Mouse (Mus musculus) gastrocnemius, postnatal 4 days (tissue): ENCODE data around the gene Gm17374. TPM values are rescaled to one million over a fixed set of nuclear protein-coding genes. Genes with fewer than 3 reads are reported as not detected.
A peak's percentile ranks its signal among the peaks of the same experiment; 100 is the strongest.
"Not testable (repeated sequence)": the region's sequence is repeated elsewhere in the genome, so short reads cannot be mapped to it uniquely, and the experiment has no call there.

ENCODE experiments used
- DNase-seq, 2 experiments: peaks; one replicate each; pipeline ENCODE4 v3.0.0; 2021 to 2022; ENCODE audit warnings: low spot score in 2 of 2, mixed read lengths in 2 of 2
- long read RNA-seq, 2 experiments: library from polyadenylated mRNA; stranded (forward); transcript quantifications; one replicate each; pipeline ENCODE4 v2.0.0; 2021
- total RNA-seq, 2 experiments: library from RNA; stranded (reverse); gene quantifications; 2 replicates each; pipeline ENCODE4 v1.2.3; 2021

The Gm17374 gene
- not detected for total RNA-seq
- long read RNA-seq, experiment 1, partial matches to known transcripts = 0 of 1 reads
- long read RNA-seq, experiment 1, other reads (novel, unspliced or antisense) = 1 of 1 reads
- long read RNA-seq, experiment 2, partial matches to known transcripts = 0 of 1 reads
- long read RNA-seq, experiment 2, other reads (novel, unspliced or antisense) = 1 of 1 reads

DNA sequence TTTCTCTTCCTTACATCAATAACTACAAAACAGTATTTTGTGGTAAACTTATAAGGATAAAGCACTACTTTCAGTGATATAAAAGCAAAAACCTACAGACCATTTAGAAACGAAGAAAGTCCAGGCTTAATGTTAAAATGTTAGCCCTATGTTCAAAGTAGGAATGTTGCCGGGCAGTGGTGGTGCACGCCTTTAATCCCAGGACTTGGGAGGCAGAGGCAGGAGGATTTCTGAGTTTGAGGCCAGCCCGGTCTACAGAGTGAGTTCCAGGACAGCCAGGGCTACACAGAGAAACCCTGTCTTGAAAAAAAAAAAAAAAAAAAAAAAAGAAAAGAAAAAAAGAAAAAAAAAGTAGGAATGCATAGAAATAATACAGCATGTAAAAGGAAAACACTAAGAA, at the start of gene Gm17374:
Gene Gm17374 (plus strand): TSS at position 301 of the 400 bp plus-strand sequence.
- not testable (repeated sequence) for DNase-seq

GRCm38 (mm10) chr2:140104951-140105350, 46.9 kb upstream of the Gm17374 start:
- DNase-seq = no peak

DNA sequence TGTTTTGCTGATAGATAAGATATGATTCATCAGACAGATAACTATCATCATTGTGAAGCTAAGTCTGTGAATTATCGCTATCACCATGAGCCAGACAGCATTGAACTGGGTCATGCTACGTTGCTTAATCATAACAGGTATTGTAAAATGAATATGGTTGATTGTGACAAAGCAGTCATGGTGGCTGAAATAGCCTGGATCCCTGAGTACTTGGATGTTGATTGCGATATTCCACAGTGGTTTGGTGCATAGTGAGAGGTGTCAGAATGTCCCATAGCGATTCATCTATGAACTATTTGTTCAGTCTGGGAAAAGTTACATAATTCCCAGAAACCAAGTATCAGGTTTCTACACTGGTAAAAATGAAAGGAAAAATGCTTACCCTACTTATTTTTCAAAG, 44.2 kb upstream of the Gm17374 start:
- DNase-seq = no peak

GRCm38 (mm10) chr2:140108945-140109344, 42.9 kb upstream of the Gm17374 start:
- no peak for DNase-seq

GRCm38 (mm10) chr2:140113851-140114250, 38.0 kb upstream of the Gm17374 start:
- DNase-seq = no peak

- no peak for DNase-seq
Measured at GRCm38 (mm10) chr2:140125516-140125915, 26.3 kb upstream of the Gm17374 start.

GRCm38 (mm10) chr2:140159186-140159730, 7.4 kb downstream of the Gm17374 start:
- DNase-seq = no peak

DNA sequence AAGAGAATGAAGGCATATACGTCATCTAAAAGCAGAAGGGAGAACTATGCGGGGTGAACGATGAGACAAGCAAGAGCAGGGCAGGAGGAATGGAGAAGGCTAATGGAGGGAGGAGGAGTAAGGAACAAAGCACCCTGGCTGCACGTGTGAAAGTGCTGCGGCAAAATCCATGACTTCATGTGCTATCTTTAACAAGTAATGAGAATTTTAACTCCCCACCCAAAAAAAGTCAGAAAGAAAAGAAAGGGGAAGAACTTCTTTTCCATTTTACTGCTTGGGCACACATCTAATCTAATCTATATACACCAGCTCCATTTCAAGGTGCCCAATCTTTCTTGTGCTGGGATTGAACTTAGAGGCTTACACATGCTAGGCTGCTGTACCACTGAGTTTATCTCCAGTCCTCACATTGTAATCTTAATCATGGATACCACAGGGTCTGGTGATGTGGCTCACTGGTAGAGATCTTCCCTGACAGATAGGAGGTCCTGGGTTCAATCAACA, 11.6 kb downstream of the Gm17374 start:
- no peak for DNase-seq

GRCm38 (mm10) chr2:140169057-140169456, 17.2 kb downstream of the Gm17374 start:
- DNase-seq = no peak

- peak; percentile 92 to 97 for DNase-seq
Measured at GRCm38 (mm10) chr2:140170127-140170802, 18.4 kb downstream of the Gm17374 start, which contains the start of the genes Esf1 and Ndufaf5. Gene Esf1, minus strand, starts transcription at chr2:140170564. Gene Ndufaf5, plus strand, starts transcription at chr2:140170649.

- DNase-seq = no peak
Measured at GRCm38 (mm10) chr2:140170803-140171553, 19.1 kb downstream of the Gm17374 start.

- DNase-seq = not testable (repeated sequence)
Measured at GRCm38 (mm10) chr2:140185685-140186210, 33.9 kb downstream of the Gm17374 start.

- DNase-seq = no peak
Measured at GRCm38 (mm10) chr2:140200713-140201112, 48.9 kb downstream of the Gm17374 start.

- no peak for DNase-seq
Measured at GRCm38 (mm10) chr2:140202573-140202972, 50.7 kb downstream of the Gm17374 start.

Other genes with a start within 250 kb of the Gm17374 start
- gene Tasp1, start 85.2 kb upstream of the Gm17374 start, total RNA-seq = 1 to 10 TPM; 7.9 to 8.6 TPM
- 10 to 100 TPM; 16.9 to 20.6 TPM for gene Esf1, start 18.5 kb downstream of the Gm17374 start, total RNA-seq
- gene Ndufaf5, start 18.6 kb downstream of the Gm17374 start, total RNA-seq = 10 to 100 TPM; 23.5 to 25.4 TPM
- not detected for gene Sel1l2, start 237.7 kb downstream of the Gm17374 start, total RNA-seq
- 10 to 100 TPM; 17.3 to 17.4 TPM for gene Macrod2, start 243.3 kb downstream of the Gm17374 start, total RNA-seq